9 mouse cellular contexts compared by ENCODE assay signal in the genomic region with DNA sequence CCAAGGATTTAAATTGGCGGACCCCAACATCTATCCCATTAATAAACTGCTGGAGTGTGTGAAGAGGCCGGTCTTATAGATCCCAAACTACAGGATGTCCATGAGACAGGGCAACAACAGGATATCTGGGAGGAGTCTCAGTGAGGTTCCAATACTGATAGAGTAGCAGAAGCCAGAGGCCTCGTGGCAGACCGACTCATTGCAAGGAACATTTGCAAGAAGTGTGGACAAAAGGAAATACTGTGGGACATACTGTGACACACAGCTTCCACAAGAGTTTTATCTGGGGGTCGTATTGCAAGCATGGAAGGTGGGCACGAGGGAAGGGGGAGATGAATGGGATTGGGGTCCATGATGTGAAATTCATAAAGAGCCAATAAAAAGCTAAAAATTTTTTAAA.
"Had no signal": no experiment of that assay in that cellular context is flagged by ENCODE, and none has a peak within 500 bp of the region (broad histone marks: within the 10 kb centered on the region; RNA-seq: fewer than 3 reads in every experiment).

No protein-coding gene starts in this region.

- DNase-seq: kidney, adult 11 months; kidney, postnatal 14 days; thymus, postnatal 4 days had no signal

- H3K36me3 ChIP-seq: liver, embryonic 12.5 days; neural tube, embryonic 12.5 days had no signal

- H3K9ac ChIP-seq: limb, embryonic 15.5 days; liver, embryonic 12.5 days; midbrain, embryonic 13.5 days; neural tube, embryonic 12.5 days had no signal

- H3K9me3 ChIP-seq: limb, embryonic 15.5 days; liver, embryonic 12.5 days; midbrain, embryonic 13.5 days; neural tube, embryonic 12.5 days had no signal

- H3K27ac ChIP-seq: left cerebral cortex, adult 2 months; limb, embryonic 15.5 days; liver, embryonic 12.5 days; midbrain, embryonic 13.5 days; neural tube, embryonic 12.5 days; stomach, postnatal 0 days had no signal

- H3K4me3 ChIP-seq: left cerebral cortex, adult 2 months; limb, embryonic 15.5 days; liver, embryonic 12.5 days; midbrain, embryonic 13.5 days; neural tube, embryonic 12.5 days had no signal

- ATAC-seq: liver, embryonic 12.5 days; midbrain, embryonic 13.5 days had no signal

- H3K4me1 ChIP-seq: limb, embryonic 15.5 days; liver, embryonic 12.5 days; midbrain, embryonic 13.5 days; neural tube, embryonic 12.5 days had no signal

- H3K27me3 ChIP-seq: limb, embryonic 15.5 days; liver, embryonic 12.5 days; midbrain, embryonic 13.5 days; neural tube, embryonic 12.5 days had no signal

- H3K4me2 ChIP-seq: limb, embryonic 15.5 days; liver, embryonic 12.5 days; midbrain, embryonic 13.5 days; neural tube, embryonic 12.5 days had no signal
